Mouse (Mus musculus) heart, adult 2 months (tissue): ENCODE results near the gene Fes. TPM values are rescaled to one million over a fixed set of nuclear protein-coding genes. Genes with fewer than 3 reads are reported as not detected.

Experiments used
- DNase-seq, 2 experiments: peaks; one replicate each; pipeline ENCODE4 v3.0.0; 2021
- H3K27ac ChIP-seq: fragments of 200-600 bp; 2 replicates; pipeline ENCODE4 v1.8.1; 2022
- H3K27me3 ChIP-seq: fragments of 200-500 bp; 2 replicates; pipeline ENCODE4 v1.6.1; 2012; ENCODE audit warnings: mild to moderate bottlenecking, low read length, inconsistent platforms, mixed read lengths; ENCODE audit not compliant: control insufficient read depth, insufficient read depth
- H3K36me3 ChIP-seq: fragments of 200-500 bp; 2 replicates; pipeline ENCODE4 v1.6.1; 2012; ENCODE audit warnings: low read length, inconsistent platforms; ENCODE audit not compliant: control insufficient read depth, insufficient read depth
- H3K4me1 ChIP-seq: fragments of 200-500 bp; 2 replicates; pipeline ENCODE4 v1.6.1; 2011; ENCODE audit warnings: low read length; ENCODE audit not compliant: control insufficient read depth, insufficient read depth
- H3K4me3 ChIP-seq: fragments of 200-600 bp; 2 replicates; pipeline ENCODE4 v1.8.1; 2022
- H3K79me2 ChIP-seq: fragments of 200-500 bp; replicated peaks from 2 replicates; pipeline ENCODE4 v1.6.1; 2012; ENCODE audit warnings: mild to moderate bottlenecking, inconsistent platforms, low read length, moderate library complexity, mixed read lengths; ENCODE audit not compliant: control insufficient read depth, insufficient read depth
- H3K9ac ChIP-seq: fragments of 200-500 bp; 2 replicates; pipeline ENCODE4 v1.6.1; 2012; ENCODE audit warnings: low read depth, mild to moderate bottlenecking, control low read depth, inconsistent platforms, low read length, mixed read lengths
- CTCF ChIP-seq: fragments of 200-600 bp; IDR thresholded peaks from 2 replicates; pipeline ENCODE4 v1.8.1; 2022; ENCODE audit warnings: antibody characterized with exemption, mild to moderate bottlenecking, moderate library complexity
- EP300 ChIP-seq: fragments of 200-500 bp; IDR thresholded peaks from 2 replicates; pipeline ENCODE4 v1.6.1; 2011; ENCODE audit warnings: low read depth, low read length, control low read depth; ENCODE audit not compliant: insufficient read depth
- POLR2A ChIP-seq: fragments of 200-500 bp; IDR thresholded peaks from 2 replicates; pipeline ENCODE4 v1.6.1; 2011; ENCODE audit warnings: mild to moderate bottlenecking, low read depth, low read length, control low read depth; ENCODE audit not compliant: insufficient read depth
- WGBS: fragments of 180-500 bp; shearing (Covaris S2); methylation state at CpG from one replicate; pipeline ENCODE4 v1.1.7; 2018; 5-methylcytosine and 5-hydroxymethylcytosine counted together
- intact Hi-C: fragments of 180-260 bp; cut with DNase I; formaldehyde crosslinking; loops from one replicate; pipeline ENCODE4 v1.15.1; 2025
- polyA plus RNA-seq: library from polyadenylated mRNA; depleted of rRNA; stranded (reverse); fragments of >200 nt; gene quantifications from 2 replicates; pipeline ENCODE4 v1.2.3, GENCODE M21; 2012
- total RNA-seq, 2 experiments: library from RNA; stranded (reverse); gene quantifications; 2 replicates each; pipeline ENCODE4 v1.2.3; 2021

The Fes gene
- total and polyA plus RNA-seq, 3 experiments: 8.9 to 15.4 (median 9.8) TPM

DNA sequence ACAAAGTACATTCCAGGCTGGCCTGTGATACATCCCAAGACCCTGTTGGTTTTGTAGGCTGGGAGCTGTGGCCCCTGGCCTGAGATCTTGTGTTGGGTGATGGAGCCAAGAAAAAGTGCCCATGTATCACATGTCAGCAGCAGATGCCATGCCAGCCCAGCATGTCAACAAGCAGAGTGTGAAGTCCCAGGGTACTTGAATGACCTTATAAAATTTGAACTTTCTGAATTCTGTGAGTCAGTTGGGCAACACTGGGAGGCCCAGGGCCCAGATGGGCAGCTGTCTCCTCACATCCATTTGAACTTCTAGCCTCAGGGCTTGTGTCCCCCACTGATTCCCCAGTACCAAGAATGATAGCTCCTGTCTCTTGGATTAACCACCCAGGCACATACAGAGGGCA lies 29.9 kb upstream of the Fes start:
- Histone ChIP-seq H3K27me3 (no peaks in the 10 kb centered on the region), H3K36me3 (no peaks in the 10 kb centered on the region), H3K4me1 (peaks cover 6% of the 10 kb centered on the region), H3K9ac (no peak overlapping the region), H3K4me3 (no peak overlapping the region), H3K79me2 (no peaks in the 10 kb centered on the region), H3K27ac (no peak overlapping the region)
- DNase-seq: no peak
- intact Hi-C loops: no loop called here
- TF ChIP-seq CTCF (no peak), POLR2A (no peak), EP300 (no peak)

DNA sequence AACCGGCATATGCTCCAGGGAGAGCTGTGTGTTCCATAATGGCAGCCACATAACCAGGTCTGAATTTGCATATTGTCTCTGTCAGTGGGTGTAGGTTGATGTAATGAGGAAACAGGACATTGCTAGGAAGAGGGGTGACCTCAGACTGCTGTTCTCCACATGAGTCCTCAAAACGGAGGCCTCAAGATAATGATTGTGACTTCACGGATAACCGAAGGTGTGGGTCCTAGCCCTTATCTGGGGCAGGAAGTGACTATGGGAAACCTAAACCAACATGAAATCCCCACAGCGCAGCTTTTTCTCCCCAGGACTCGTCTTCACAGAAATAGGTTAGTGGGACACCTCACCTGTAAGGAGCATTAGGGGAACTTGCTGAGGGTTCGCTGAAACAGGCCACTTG lies 29.2 kb upstream of the Fes start:
- intact Hi-C loops: no loop called here
- Histone ChIP-seq H3K4me3 (no peak overlapping the region), H3K36me3 (no peaks in the 10 kb centered on the region), H3K27me3 (no peaks in the 10 kb centered on the region), H3K27ac (no peak overlapping the region), H3K79me2 (no peaks in the 10 kb centered on the region), H3K4me1 (peaks cover 6% of the 10 kb centered on the region), H3K9ac (no peak overlapping the region)
- DNase-seq: no peak
- TF ChIP-seq EP300: no peak
- TF ChIP-seq CTCF: no peak
- no peak for TF ChIP-seq POLR2A
- 63% methylated on average over 7 of the region's 7 CpGs for WGBS

DNA sequence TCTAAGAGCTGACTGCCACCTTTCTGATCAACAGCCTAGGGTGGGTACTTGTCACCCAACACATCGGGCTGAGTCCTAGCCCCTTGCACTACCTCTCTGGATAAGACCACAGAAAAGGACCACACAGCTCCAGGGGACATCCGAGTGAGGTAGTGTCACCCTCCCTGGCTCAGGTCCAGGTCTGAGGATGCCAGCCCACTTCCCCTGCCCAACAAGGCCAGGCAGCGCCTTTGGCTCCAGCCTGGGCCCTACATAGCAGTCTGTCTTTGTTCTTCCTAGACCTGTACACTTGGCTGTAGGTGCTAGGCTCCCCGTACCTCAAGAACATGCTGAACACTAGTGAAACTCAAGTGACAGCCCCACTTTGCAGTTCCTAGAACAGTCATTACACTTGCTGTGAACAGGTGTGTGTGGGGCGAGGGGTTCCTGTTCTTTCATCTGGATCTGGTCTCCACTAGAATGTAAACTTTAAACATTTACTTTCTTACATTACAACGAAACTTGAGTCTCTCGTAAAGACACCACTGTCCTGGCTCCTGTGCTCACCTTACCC lies 26.6 kb upstream of the Fes start:
- no peak for DNase-seq
- Histone ChIP-seq H3K4me3 (no peak overlapping the region), H3K36me3 (no peaks in the 10 kb centered on the region), H3K27me3 (no peaks in the 10 kb centered on the region), H3K9ac (no peak overlapping the region), H3K79me2 (no peaks in the 10 kb centered on the region), H3K27ac (no peak overlapping the region), H3K4me1 (peaks cover 6% of the 10 kb centered on the region)
- intact Hi-C loops: no loop called here
- TF ChIP-seq EP300 (no peak), POLR2A (no peak), CTCF (no peak)
- WGBS: 77% methylated on average over 7 of the region's 7 CpGs

- H3K27ac ChIP-seq: no peak overlapping the region
- TF ChIP-seq EP300 (0 out of 2 replicates have a peak, but pooled peaks have one; percentile 5), POLR2A (no peak), CTCF (no peak)
- H3K27me3 ChIP-seq: no peaks in the 10 kb centered on the region
- H3K79me2 ChIP-seq: no peaks in the 10 kb centered on the region
- intact Hi-C loops: no loop called here
- H3K36me3 ChIP-seq: no peaks in the 10 kb centered on the region
- 77% methylated on average over 9 of the region's 9 CpGs for WGBS
- H3K9ac ChIP-seq: no peak overlapping the region
- no peak for DNase-seq
- H3K4me1 ChIP-seq: peaks cover 6% of the 10 kb centered on the region
- no peak overlapping the region for H3K4me3 ChIP-seq
Measured at GRCm38 (mm10) chr7:80413512-80414302, 26.0 kb upstream of the Fes start.

GRCm38 (mm10) chr7:80412781-80413180 lies 25.0 kb upstream of the Fes start:
- peaks cover 6% of the 10 kb centered on the region for H3K4me1 ChIP-seq
- no peak for TF ChIP-seq EP300
- no peak for TF ChIP-seq POLR2A
- no peak for TF ChIP-seq CTCF
- no peaks in the 10 kb centered on the region for H3K36me3 ChIP-seq
- no peak for DNase-seq
- H3K27me3 ChIP-seq: no peaks in the 10 kb centered on the region
- H3K9ac ChIP-seq: no peak overlapping the region
- H3K4me3 ChIP-seq: no peak overlapping the region
- no peaks in the 10 kb centered on the region for H3K79me2 ChIP-seq
- no peak overlapping the region for H3K27ac ChIP-seq
- 89% methylated on average over 5 of the region's 5 CpGs for WGBS
- intact Hi-C loops: no loop called here

DNA sequence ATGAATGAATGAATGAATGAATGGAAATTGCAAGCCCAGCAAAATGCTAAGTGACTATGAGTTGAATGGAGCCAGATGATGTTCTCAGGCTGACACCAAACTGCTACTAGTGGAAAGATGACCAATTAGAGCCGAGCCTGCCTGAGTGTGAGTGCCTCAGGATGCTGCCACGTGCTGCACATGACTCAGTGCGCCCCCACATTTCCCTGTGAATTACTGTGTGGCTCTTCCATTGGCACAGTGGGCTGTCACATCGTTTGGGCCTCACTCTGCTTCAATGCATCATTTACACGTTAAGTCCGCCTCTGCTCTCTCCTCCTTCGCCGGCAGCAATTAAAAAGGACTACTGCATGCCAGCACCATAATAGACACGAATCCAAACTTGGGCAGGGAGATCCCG lies 24.5 kb upstream of the Fes start:
- WGBS: 79% methylated on average over 10 of the region's 10 CpGs
- Histone ChIP-seq H3K4me1 (peaks cover 6% of the 10 kb centered on the region), H3K79me2 (no peaks in the 10 kb centered on the region), H3K27ac (no peak overlapping the region), H3K36me3 (no peaks in the 10 kb centered on the region), H3K9ac (no peak overlapping the region), H3K4me3 (no peak overlapping the region), H3K27me3 (no peaks in the 10 kb centered on the region)
- no peak for TF ChIP-seq CTCF
- TF ChIP-seq POLR2A: no peak
- TF ChIP-seq EP300: no peak
- no peak for DNase-seq
- intact Hi-C loops: no loop called here
